Mouse (Mus musculus) embryonic stem cell, embryonic (primary cell): ENCODE data around the gene Wnt6.

Experiments
- CTCF ChIA-PET, 4 experiments: fragments of 300-600 bp in 2 of 4; fragments of 350-600 bp in 2 of 4; sonication (Branson Sonifier 250); formaldehyde crosslinking; loops; one replicate each; lab custom pipeline; 2022; ENCODE audit warnings: inconsistent platforms in 2 of 4; lab: Charles Lee
- POLR2A ChIA-PET, 4 experiments: fragments of 300-600 bp in 2 of 4; fragments of 350-600 bp in 2 of 4; sonication (Branson Sonifier 250); formaldehyde crosslinking; loops; one replicate each; lab custom pipeline; 2022; ENCODE audit warnings: antibody characterized with exemption in 4 of 4, inconsistent platforms in 1 of 4; lab: Charles Lee

Gene Wnt6

DNA sequence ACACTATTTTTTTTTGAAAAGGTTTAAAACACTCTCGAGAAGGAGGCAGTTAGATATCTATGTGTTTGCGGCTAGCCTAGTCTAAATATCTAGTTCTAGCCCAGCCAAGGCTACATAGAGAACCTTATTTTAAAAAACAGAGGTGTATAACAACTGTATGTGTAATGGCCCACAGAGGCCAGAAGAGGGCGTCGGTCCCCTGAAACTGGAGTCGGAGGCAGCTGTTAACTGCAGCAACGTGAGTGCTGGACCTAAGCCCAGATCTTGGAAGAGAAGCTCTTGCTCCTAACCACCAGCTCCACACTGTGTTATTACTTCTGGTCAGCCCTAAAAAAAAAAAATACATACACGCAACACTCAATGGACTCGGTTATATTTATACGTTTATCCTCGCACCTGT, 37.3 kb downstream of the Wnt6 start:
- POLR2A ChIA-PET: interaction anchor here (0.6 to 4.4 kb wide), 16 partner anchors 8 to 378 kb away, joined by 3 to 43 read pairs (median 5); partner anchors contain the start of gene Wnt6 (in 1 of the 4)
- CTCF ChIA-PET: interaction anchor here (0.6 to 8.7 kb wide), 63 partner anchors 7 to 668 kb away, joined by 3 to 184 read pairs (median 5); partner anchors contain the start of genes Cdk5r2 (in 2 of the 4), Cryba2 (in 2 of the 4), Wnt6 (in 2 of the 4) and Cyp27a1 (in 1 of the 4)

DNA sequence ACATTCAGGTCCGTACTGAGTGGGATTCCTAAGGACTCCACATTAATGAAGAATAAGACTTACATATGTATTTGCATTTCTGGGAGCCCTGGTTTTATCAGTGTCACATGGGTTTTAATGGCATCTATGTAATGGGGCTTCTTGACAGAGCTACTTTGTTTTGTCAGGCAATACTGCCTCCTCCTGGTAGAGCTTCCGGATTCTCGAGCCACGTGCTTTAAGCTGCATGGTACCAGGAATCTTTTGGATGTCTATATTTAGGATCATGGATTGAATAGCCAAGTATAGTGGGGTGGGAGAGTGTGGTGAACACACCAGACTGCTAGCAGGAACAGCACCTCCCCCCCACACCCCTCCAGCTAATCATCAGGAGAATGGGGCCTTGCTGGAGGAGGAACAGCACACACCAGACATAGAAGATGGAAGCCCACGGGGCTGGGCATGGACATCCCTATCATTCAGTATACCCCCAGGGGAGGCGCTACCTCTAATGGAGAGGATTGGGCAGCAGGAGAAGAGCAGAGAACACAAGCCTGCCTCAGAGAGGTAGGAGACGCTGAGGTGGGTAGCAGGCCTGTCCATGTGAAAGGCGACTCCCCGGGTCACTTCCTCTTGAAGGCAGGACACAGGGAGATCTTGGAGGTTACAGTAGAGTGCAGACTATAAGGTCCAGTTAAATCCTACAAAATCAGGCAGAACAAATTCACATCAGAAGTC, 43.4 kb downstream of the Wnt6 start:
- POLR2A ChIA-PET: interaction anchor here in 3 of 4 experiments (0.7 to 2.0 kb wide), 4 partner anchors 10 to 11 kb away, joined by 3 to 17 read pairs (median 3); no protein-coding TSS in a partner anchor
- CTCF ChIA-PET: interaction anchor here in 3 of 4 experiments (0.6 to 3.1 kb wide), 21 partner anchors 7 to 202 kb away, joined by 3 to 23 read pairs (median 4); partner anchors contain the start of gene Cdk5r2 (in 2 of the 3)

- POLR2A ChIA-PET: interaction anchor here in 2 of 4 experiments (1.2 to 3.3 kb wide), 6 partner anchors 7 to 42 kb away, joined by 5 to 29 read pairs (median 10); no protein-coding TSS in a partner anchor
- CTCF ChIA-PET: interaction anchor here in 2 of 4 experiments (1.0 to 3.1 kb wide), 15 partner anchors 8 to 201 kb away, joined by 3 to 23 read pairs (median 5); partner anchors contain the start of genes Cdk5r2 (in 1 of the 2) and Cryba2 (in 1 of the 2)
Observed at GRCm38 (mm10) chr1:74815965-74816364, 44.3 kb downstream of the Wnt6 start.

DNA sequence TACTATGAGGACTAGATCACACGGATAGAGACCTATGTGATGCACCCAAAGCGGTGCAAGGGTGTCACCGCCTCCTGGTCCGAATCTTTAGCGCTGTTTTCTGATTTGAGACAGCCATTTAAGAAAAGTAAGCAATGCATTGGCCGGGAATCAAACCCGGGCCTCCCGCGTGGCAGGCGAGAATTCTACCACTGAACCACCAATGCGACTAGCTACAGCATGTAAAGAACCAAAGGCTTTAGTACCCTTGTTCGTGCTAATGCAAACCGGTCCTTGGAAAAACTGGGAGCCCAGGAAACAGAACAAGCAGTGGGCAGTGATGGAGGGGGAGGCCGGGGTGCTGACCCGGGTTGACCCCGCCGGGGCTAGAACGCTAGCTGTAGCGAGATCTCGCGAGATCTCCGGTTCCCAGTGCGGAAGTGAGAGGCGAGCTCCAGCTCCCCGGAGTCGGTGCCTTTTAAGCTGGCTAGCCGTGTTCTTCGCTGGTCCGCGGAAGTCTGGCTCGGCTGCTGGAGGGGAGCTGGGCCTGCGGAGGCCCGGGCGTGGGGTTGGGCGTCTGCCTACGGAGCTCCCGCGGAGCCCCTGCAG, 45.0 kb downstream of the Wnt6 start:
- POLR2A ChIA-PET: interaction anchor here in 3 of 4 experiments (0.6 to 3.3 kb wide), 19 partner anchors 8 to 694 kb away, joined by 3 to 29 read pairs (median 4); partner anchors contain the start of gene Cdk5r2 (in 1 of the 3)
- CTCF ChIA-PET: interaction anchor here (0.5 to 3.1 kb wide), 21 partner anchors 8 to 501 kb away, joined by 3 to 23 read pairs (median 4); partner anchors contain the start of gene Cryba2 (in 1 of the 4)

- POLR2A ChIA-PET: interaction anchor here in 3 of 4 experiments (0.6 to 3.3 kb wide), 19 partner anchors 8 to 693 kb away, joined by 3 to 29 read pairs (median 4); partner anchors contain the start of gene Cdk5r2 (in 1 of the 3)
- CTCF ChIA-PET: interaction anchor here (0.5 to 3.1 kb wide), 19 partner anchors 8 to 500 kb away, joined by 3 to 23 read pairs (median 5); partner anchors contain the start of gene Cryba2 (in 1 of the 4)
Observed at GRCm38 (mm10) chr1:74817219-74817618, 45.5 kb downstream of the Wnt6 start.

DNA sequence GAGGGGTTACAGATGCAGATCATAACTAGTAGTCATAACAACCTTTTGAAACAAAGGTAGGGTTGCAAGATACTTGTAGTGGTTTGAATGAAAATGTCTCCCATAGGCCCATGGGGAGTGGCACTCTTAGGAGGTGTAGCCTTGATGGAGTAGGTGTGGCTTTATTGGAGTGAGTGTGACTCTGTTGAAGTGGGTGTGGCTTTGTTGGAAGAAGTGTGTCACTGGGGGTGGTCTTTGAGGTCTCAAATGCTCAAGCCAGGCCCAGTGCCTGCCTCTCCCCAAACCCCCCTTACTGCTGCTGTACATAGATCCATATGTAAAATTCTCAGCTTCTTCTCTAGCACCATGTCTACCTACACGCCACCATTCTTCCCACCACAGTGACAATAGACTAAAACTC, 46.8 kb downstream of the Wnt6 start:
- ChIA-PET POLR2A (interaction anchor here in 2 of 4 experiments (0.7 to 3.3 kb wide), 4 partner anchors 8 to 15 kb away, joined by 3 to 29 read pairs (median 8); no protein-coding TSS in a partner anchor), CTCF (interaction anchor here in 1 of 4 experiments (1.5 to 3.0 kb wide), 2 partner anchors 9 to 16 kb away, joined by 4 to 7 read pairs; no protein-coding TSS in a partner anchor)

DNA sequence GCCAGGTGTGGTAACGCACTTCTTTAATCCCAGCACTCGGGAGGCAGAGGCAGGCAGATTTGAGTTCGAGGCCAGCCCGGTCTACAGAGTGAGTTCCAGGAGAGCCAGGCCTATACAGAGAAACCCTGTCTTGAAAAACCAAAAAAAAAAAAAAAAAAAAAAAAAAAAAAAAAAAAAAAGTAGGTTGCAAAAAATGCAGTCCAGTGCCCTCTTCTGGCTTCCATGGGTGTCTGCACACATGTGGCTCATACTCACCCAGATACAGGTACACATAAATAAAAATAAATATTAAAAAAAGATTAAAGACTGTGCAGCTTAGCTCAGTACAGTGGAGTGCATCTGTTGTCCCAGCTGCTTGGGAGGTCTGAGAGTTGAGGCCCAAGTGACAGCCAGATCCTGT, 51.9 kb downstream of the Wnt6 start:
- POLR2A ChIA-PET: interaction anchor here (0.8 to 6.9 kb wide), 14 partner anchors 7 to 429 kb away, joined by 3 to 43 read pairs (median 9); partner anchors contain the start of gene Cdk5r2 (in 2 of the 4)
- CTCF ChIA-PET: interaction anchor here (0.5 to 7.9 kb wide), 16 partner anchors 15 to 375 kb away, joined by 3 to 47 read pairs (median 7); partner anchors contain the start of gene Cdk5r2 (in 1 of the 4)

DNA sequence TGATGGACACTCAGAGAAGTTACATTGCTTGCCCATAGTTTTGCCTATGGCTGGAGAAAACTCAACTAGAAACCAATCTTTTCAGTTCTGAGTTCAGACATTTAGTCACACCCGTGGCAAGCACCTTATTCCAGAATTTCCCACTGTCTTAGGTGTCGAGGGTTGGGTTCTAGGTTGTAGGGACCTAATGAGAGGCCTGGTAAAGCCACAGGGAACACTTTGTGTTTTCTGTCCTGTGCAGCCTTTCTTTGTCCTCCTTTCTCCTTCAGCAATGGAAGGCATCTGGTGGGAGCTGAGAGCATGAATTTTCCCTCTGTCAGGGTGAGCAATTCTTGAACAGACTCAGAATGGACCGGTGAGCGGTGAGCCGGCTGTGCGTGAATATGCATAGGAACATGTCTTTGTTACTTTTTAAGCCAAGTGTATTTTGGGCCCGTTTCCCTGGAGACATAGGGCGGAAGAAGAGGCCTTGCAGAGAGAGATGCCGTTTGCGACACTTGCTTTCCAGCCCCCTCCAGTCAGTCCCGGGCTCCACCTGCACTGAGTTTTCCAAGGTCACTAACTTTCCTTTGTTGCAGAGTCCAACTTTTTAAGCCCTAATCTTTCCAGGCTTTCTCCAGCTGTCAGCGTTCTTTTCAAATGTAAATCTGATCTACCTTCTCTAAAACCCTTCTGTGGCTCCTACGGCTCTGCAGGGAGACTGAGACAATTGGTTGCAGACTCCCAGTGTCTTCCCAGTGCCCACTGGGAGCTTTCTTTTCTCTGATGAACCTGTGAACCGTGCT, 53.0 kb downstream of the Wnt6 start:
- POLR2A ChIA-PET: interaction anchor here (0.5 to 6.9 kb wide), 43 partner anchors 8 to 567 kb away, joined by 3 to 43 read pairs (median 4); partner anchors contain the start of genes Cdk5r2 (in 3 of the 4), Aamp (in 1 of the 4) and Pnkd (in 1 of the 4)

GRCm38 (mm10) chr1:74830061-74830460, 58.4 kb downstream of the Wnt6 start:
- POLR2A ChIA-PET: interaction anchor here (0.9 to 2.8 kb wide), 6 partner anchors 13 to 22 kb away, joined by 3 to 11 read pairs (median 3); no protein-coding TSS in a partner anchor
- CTCF ChIA-PET: interaction anchor here (0.9 to 2.1 kb wide), 8 partner anchors 9 to 107 kb away, joined by 3 to 7 read pairs (median 3); no protein-coding TSS in a partner anchor

More for the DNA sequence above, 53.0 kb downstream of the Wnt6 start:
- CTCF ChIA-PET: interaction anchor here (0.6 to 7.9 kb wide), 30 partner anchors 9 to 643 kb away, joined by 3 to 47 read pairs (median 4); partner anchors contain the start of genes Cdk5r2 (in 1 of the 4) and Cryba2 (in 1 of the 4)

- CTCF ChIA-PET: interaction anchor here in 3 of 4 experiments (0.6 to 1.4 kb wide), 4 partner anchors 28 to 60 kb away, joined by 3 to 14 read pairs (median 5); partner anchors contain the start of gene Cryba2 (in 2 of the 3)
- POLR2A ChIA-PET: interaction anchor here in 3 of 4 experiments (0.6 to 1.7 kb wide), 14 partner anchors 8 to 195 kb away, joined by 3 to 11 read pairs (median 4); partner anchors contain the start of gene Cdk5r2 (in 2 of the 3)
Observed at GRCm38 (mm10) chr1:74833255-74833654, 61.6 kb downstream of the Wnt6 start.
